Mouse (Mus musculus): ENCODE data around the gene Macf1. TPM values are rescaled to one million over a fixed set of nuclear protein-coding genes. Genes with fewer than 3 reads are reported as not detected.
"Not testable (repeated sequence)": the region's sequence is repeated elsewhere in the genome, so short reads cannot be mapped to it uniquely, and the experiment has no call there.

The Macf1 gene
- polyA plus RNA-seq, 1 experiment from 2014 or later, result 37.1 TPM

DNA sequence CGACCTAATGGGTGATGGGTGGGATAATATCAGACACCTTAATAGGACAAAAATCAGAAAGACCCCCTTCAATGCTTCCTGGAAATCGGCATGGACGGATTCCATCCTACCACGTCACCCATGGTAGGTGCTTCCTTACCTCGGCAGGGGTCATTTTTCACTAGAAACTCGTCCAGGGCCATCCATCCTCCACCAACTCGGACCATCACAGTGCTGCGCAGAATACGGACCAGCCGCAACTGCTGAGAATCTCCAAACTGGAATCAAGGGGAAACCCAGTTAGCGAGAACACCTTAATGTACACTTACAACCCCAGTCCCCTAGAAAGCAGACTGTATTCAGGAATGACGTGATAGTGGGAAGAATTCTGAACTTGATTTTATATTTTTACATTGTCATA is 323.4 kb downstream of the Macf1 start:
- no peak for DNase-seq (ENCODE audit: low spot score)

- no peak for DNase-seq (ENCODE audit: low spot score)
Observed at GRCm38 (mm10) chr4:123358613-123359012, 325.5 kb downstream of the Macf1 start.

DNA sequence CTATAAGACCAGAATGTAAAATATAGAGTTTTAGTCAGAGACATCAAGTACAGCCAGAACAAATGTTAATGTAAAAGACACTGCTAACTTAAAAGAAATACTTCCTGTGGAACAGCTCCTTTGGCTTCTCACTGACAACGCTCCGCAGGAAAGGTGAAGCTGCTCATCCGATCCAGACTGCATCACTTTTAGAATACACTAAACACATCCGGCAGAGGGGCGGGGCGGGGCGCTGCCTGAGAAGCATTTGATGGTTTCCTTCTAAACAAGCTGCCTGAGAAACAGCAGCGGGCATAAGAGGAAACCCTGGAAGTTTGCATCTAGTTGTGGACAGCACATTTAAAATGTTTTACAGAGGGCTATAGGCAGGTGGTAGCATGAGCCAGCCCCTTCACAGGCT is 328.2 kb downstream of the Macf1 start:
- no peak for DNase-seq (ENCODE audit: low spot score)

DNA sequence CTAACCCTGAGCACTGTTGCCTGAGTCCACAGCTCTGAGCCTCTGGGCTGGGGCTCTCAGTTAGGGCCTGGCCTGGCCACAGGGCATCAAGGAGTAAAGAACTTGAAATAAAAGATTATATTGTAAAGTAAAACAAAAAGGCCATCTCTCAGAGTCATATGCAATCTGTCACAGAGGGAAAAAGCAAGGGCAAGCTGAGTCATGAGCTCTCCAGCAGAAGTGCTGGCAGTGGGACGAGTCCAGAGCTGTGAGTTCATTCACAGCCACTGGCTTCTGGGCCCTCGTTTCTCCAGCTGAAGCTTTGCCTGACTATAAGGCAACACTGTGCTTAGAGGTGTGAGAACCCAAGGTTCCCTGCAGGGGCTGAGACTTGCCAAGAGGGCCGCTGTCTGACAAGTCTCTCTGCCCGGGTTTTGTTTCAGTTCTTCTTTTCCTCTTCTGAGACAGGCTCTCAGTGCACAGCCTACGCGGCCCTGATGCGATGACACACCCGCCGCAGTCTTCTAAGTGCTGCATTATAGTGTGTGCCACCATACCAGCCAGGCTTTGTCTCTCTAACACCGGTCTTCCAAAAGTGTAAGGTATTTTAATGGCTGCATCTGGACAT is 330.8 kb downstream of the Macf1 start:
- DNase-seq (ENCODE audit: low spot score), result no peak

DNA sequence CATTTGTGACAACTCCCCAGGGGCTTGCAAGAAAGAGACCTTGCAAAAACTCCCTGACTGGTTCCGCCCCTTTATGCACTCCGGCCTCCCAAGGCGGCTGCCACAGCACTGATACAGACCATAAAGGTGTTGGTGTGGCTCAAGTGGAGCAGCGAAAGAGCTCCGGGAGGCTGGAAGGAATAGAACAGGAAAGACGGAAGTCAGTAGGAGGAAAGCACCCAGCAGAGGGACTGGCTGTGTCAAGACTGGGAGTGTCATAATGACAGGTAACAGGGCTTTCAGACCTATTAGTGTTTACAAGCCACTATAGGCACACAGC is 340.7 kb downstream of the Macf1 start:
- no peak for DNase-seq (ENCODE audit: low spot score)

DNA sequence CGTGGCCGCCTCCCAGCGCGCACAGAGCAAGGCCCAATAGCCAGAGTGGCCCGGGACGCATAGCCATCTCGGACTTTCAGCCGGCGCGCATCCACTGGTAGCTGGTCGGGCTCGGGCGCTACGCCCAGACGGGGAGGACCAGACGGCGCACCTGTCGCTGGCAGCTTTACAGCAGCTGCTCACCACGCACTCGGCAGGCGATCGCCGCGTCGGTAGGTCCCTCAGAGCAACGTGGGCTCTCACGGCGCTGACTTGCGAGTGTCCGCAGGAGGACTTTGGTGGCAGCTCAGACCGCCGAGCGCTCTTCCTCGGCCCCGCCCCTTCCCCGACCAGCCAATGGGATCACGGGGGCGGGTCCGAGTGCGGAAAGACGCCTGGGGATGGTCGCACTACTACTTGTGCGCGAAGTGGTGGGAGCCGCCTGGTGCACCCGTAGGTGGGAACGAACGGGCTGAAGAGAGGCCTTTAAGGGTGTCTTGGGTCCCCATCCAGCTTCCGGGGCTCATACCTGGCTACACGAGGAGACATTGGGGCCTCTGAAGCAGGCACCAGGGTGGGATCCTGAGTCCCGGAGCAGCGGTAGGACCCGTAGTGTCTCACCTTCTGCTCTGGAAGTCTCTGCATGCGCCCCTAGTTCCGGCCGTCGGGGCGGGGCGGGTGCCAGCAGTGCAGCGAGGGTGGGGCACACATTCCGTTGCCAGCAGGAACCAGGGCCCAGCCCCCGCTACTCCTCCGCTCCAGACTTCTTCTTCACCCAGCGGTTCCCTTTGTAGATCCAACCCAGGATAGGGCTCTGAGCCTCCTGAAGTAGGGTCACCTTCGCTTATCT is 341.3 kb downstream of the Macf1 start, which contains the start of gene Bmp8a:
Bmp8a (minus strand) TSS at position 611 of the 829 bp plus-strand sequence.
- DNase-seq (ENCODE audit: low spot score), result peak; percentile 71

DNA sequence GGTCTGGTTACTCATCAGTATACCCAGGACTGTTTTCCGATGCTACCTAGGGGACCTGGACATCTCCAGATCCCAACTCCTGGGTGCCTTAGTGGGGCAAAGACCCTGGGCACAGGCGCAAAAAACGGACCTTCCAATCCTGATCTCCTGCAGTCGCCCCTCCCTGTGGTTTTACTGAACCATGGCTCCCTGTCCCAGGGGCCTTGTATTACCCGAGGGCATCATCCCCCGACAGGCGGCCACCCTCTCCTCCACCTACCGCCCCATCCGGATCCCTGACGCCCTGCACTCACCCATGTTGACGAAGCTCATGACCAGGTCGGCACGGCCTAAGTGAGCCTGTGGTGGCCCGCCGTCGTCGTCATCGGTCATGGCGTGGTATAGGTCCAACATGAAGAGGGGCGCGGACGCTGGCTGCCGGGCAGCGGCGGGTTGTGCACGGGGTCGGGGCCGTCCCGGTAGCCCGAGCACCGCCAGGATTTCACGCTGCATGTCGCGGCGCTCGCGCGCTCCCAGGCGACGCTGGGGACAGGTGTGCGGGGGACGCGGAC is 342.0 kb downstream of the Macf1 start:
- DNase-seq (ENCODE audit: low spot score), result no peak

DNA sequence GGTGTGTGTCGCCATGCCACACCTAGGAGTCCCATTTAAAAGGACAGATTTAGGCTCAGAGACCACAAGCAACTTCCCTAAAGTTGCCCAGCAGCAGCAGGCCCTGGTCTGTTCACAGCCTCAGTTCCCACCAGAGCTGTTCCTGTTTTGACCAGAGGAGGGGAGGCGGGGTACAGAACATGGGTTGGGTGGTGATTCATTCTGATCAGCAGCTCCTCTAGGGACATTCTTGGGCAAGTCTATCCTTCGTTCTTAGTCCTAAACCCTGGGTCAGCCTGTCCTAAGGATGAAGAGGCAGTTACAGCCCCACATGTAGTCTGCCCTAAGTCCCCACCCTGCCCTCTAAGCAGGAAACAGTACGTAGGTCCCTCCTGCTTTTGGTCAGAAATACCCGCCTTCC is 343.9 kb downstream of the Macf1 start:
- no peak for DNase-seq (ENCODE audit: low spot score)

- no peak for DNase-seq (ENCODE audit: low spot score)
Observed at GRCm38 (mm10) chr4:123337693-123338092, 346.5 kb downstream of the Macf1 start.

DNA sequence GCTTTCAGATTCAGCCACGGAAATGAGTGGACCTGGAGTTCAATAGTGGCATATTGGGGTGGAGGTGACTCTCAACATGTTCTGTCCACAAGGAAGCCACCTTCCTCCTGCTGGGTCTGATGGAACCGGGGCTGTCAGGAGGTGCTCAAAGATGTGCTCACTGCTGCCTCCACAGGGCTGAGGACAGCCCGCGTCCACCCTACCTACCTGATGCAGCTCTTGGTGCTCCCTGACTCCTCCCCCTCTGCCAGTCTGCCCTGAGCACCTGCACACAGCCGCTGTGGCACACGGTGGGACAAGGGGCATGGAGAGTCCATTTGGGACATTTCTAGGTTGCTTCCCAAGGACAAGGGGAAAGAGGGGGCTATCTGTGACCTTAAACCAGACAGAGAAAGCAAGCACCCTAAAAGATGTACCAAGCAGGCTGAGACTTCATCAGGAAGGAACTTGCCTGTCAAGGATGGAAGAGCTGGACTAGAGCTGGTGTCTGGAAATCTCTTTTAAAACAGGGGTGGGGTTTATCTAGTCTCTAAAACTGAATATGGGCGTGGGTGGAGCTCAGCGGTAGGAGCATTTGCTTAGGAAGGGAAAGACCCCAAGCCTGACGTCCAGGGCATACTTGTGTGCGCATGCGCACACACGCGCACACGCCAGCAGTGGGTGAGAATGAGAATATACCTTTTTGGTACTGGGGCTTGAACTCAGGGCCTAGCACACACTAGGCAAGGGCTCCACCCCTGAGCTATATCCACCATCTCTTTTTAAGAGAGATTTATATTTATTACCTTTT is 348.2 kb downstream of the Macf1 start:
- no peak for DNase-seq (ENCODE audit: low spot score)

GRCm38 (mm10) chr4:123335244-123335643 is 348.9 kb downstream of the Macf1 start:
- not testable (repeated sequence) for DNase-seq (ENCODE audit: low spot score)

- DNase-seq (ENCODE audit: low spot score), result no peak
Observed at GRCm38 (mm10) chr4:123334177-123334576, 350.0 kb downstream of the Macf1 start.

GRCm38 (mm10) chr4:123333151-123333550 is 351.0 kb downstream of the Macf1 start:
- no peak for DNase-seq (ENCODE audit: low spot score)

- DNase-seq (ENCODE audit: low spot score), result not testable (repeated sequence)
Observed at GRCm38 (mm10) chr4:123331961-123332360, 352.2 kb downstream of the Macf1 start.

- no peak for DNase-seq (ENCODE audit: low spot score)
Observed at GRCm38 (mm10) chr4:123331326-123331725, 352.8 kb downstream of the Macf1 start.

DNA sequence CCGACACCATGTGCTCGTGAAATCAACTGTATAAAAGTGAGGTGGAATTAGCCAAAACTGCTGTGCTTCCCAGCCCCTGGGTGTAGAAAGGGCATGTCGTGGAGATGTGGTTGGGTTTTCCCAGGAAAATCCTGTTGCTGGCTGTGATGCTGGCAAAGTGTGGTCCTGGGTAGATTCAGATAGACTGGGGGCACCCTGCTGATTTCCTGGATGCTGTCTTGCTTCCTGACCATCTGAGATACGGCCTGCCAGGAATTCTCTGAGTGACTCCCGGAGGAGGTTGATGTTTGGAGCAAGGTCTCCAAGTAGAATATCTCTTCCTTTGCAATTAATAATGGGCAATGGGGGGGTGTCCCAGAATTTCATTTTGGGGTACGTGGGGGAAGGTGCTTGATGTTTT is 355.2 kb downstream of the Macf1 start:
- no peak for DNase-seq (ENCODE audit: low spot score)

- no peak for DNase-seq (ENCODE audit: low spot score)
Observed at GRCm38 (mm10) chr4:123327630-123328029, 356.5 kb downstream of the Macf1 start.

DNA sequence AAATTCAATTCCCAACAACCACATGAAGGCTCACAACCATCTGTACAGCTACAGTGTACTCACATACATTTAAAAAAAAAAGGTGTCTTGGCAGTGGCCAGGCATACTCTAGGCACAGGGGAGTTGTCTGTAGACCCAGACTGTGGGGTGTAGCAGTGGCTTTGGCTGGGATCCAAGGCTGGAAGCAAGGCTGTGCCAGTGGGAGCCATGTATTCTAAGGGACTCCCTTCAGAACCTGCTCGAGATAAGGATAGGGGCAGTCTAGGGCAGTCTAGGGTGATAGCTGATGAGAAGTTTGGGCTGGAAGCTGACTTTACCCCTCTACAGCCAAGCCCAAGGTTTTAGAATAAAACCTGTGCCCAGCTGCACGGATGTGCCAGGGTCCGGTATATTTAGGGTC is 358.1 kb downstream of the Macf1 start:
- DNase-seq (ENCODE audit: low spot score), result no peak

- no peak for DNase-seq (ENCODE audit: low spot score)
Observed at GRCm38 (mm10) chr4:123323534-123323933, 360.6 kb downstream of the Macf1 start, which contains the start of gene Oxct2a. TSS of gene Oxct2a (minus strand) at chr4:123323634.

- not testable (repeated sequence) for DNase-seq (ENCODE audit: low spot score)
Observed at GRCm38 (mm10) chr4:123322910-123323309, 361.2 kb downstream of the Macf1 start.

DNA sequence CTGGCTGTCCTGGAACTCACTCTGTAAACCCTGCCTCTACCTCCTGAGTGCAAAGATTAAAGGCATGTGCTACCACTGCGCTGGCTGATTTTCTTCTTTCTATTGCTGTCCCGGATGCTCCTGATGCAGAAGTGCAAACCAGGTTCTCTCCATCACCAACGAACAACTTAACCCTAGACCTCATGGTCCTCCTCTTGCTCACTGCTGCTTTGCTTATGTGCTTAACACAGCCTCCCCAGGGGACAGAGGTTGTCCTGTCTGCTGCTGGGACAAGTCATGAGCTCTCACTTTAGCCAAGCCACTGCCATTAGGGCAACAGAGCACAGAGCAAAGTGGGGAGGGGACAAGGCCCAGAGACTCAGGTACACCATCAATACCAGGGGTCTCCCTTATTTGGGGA is 369.7 kb downstream of the Macf1 start:
- DNase-seq (ENCODE audit: low spot score), result no peak

GRCm38 (mm10) chr4:123313010-123313409 is 371.1 kb downstream of the Macf1 start:
- peak; percentile 10 for DNase-seq (ENCODE audit: low spot score)
